Mouse (Mus musculus) liver, adult 2 months (tissue): ENCODE results near the gene Chd6.

Source experiments
- CTCF ChIP-seq: fragments of 200-500 bp; IDR thresholded peaks from 2 replicates; pipeline ENCODE4 v1.5.1; 2011; ENCODE audit warnings: low read depth, low read length, control low read depth
- POLR2A ChIP-seq: fragments of 200-500 bp; IDR thresholded peaks from 2 replicates; pipeline ENCODE4 v1.6.1; 2011; ENCODE audit warnings: low read length, control low read depth; ENCODE audit not compliant: insufficient read depth; ENCODE audit errors: extremely low read depth

GRCm38 (mm10) chr2:160996987-160997763, 111.7 kb downstream of the Chd6 start:
- TF ChIP-seq POLR2A (no peak), CTCF (no peak)
